Mouse (Mus musculus) frontal cortex, postnatal 36 days (tissue): ENCODE measurements around the gene Olfr395.
"Not testable (repeated sequence)": the region's sequence is repeated elsewhere in the genome, so short reads cannot be mapped to it uniquely, and the experiment has no call there.

Experiments used
- DNase-seq, 2 experiments: peaks; one replicate each; pipeline ENCODE4 v3.0.0; 2022; ENCODE audit warnings: low spot score in 2 of 2

Olfr395 gene

GRCm38 (mm10) chr11:73909199-73909598 is at the start of gene Olfr395:
Gene Olfr395, minus strand, starts transcription at chr11:73909299.
- not testable (repeated sequence) for DNase-seq

GRCm38 (mm10) chr11:73936377-73936776 is 27.3 kb upstream of the Olfr395 start, which contains the start of gene Olfr23:
Gene Olfr23, plus strand, starts transcription at chr11:73936677.
- no peak for DNase-seq

GRCm38 (mm10) chr11:73890671-73891070 is 18.4 kb downstream of the Olfr395 start, which contains the start of gene Olfr394:
Gene Olfr394, minus strand, starts transcription at chr11:73890771.
- no peak for DNase-seq
